Mouse (Mus musculus) hindbrain, postnatal 0 days (tissue): ENCODE results near the gene Sec23ip. TPM values are rescaled to one million over a fixed set of nuclear protein-coding genes. Genes with fewer than 3 reads are reported as not detected.

ENCODE experiments used
- ATAC-seq: fragments of 200-750 bp; cut with Nextera tagmentation; 2 replicates; pipeline ENCODE4 v1.8.0; 2017; ENCODE audit warnings: mild to moderate bottlenecking, moderate TSS enrichment, moderate library complexity
- DNase-seq: peaks from one replicate; pipeline ENCODE4 v3.0.0-alpha.2; 2015; ENCODE audit warnings: low spot score
- H3K27ac ChIP-seq: fragments of 300-500 bp; sonication (generic); 2 replicates; pipeline ENCODE4 v1.5.1; 2014; ENCODE audit warnings: mild to moderate bottlenecking
- H3K27me3 ChIP-seq: fragments of 300-500 bp; sonication (generic); 2 replicates; pipeline ENCODE4 v1.6.1; 2014; ENCODE audit warnings: low read length, mixed read lengths; ENCODE audit not compliant: insufficient read depth
- H3K36me3 ChIP-seq: fragments of 300-500 bp; sonication (generic); 2 replicates; pipeline ENCODE4 v1.6.1; 2014; ENCODE audit warnings: low read length, mixed read lengths; ENCODE audit not compliant: insufficient read depth
- H3K4me1 ChIP-seq: fragments of 300-500 bp; sonication (generic); 2 replicates; pipeline ENCODE4 v1.6.1; 2014; ENCODE audit warnings: antibody characterized with exemption, low read length, mixed read lengths; ENCODE audit not compliant: insufficient read depth
- H3K4me2 ChIP-seq: fragments of 300-500 bp; sonication (generic); 2 replicates; pipeline ENCODE4 v1.6.1; 2014; ENCODE audit warnings: low read depth, mild to moderate bottlenecking, low read length, moderate library complexity, mixed read lengths
- H3K4me3 ChIP-seq: fragments of 300-500 bp; sonication (generic); 2 replicates; pipeline ENCODE4 v1.5.1; 2014; ENCODE audit warnings: low read length
- H3K9ac ChIP-seq: fragments of 300-500 bp; sonication (generic); replicated peaks from 2 replicates; pipeline ENCODE4 v1.6.1; 2014; ENCODE audit warnings: mild to moderate bottlenecking, low read length, moderate library complexity, mixed read lengths
- H3K9me3 ChIP-seq: fragments of 300-500 bp; sonication (generic); 2 replicates; pipeline ENCODE4 v1.6.1; 2016; ENCODE audit warnings: low read length, mixed read lengths
- CTCF ChIP-seq: IDR thresholded peaks from 2 replicates; pipeline ENCODE4 v1.5.1; 2016; ENCODE audit warnings: antibody characterized with exemption, control low read depth, low read depth
- WGBS: fragments of 180-500 bp; shearing (Covaris S2); extraction: QIAGEN DNeasy Blood & Tissue Kit; methylation state at CpG from one replicate; pipeline ENCODE4 v1.1.7; 2014; 5-methylcytosine and 5-hydroxymethylcytosine counted together
- polyA plus RNA-seq: library from polyadenylated mRNA; unstranded; fragments of >200 nt; fragmentation: Nextera tagmentation; extraction: Ambion mirVana; gene quantifications from 2 replicates; pipeline ENCODE4 v1.2.1, GENCODE M21; 2015
- total RNA-seq: library from RNA; depleted of rRNA; stranded (reverse); fragments of >200 nt; gene quantifications from 2 replicates; pipeline ENCODE4 v1.2.3, GENCODE M21; 2014

Sec23ip gene
- total and polyA plus RNA-seq, 2 experiments from 2014 or later, result 18.7 to 24.6 TPM

- H3K27ac ChIP-seq, result no peak overlapping the region
- ATAC-seq (no peak), DNase-seq (peak; percentile 21)
- no peaks in the 10 kb centered on the region for H3K4me1 ChIP-seq
- H3K9me3 ChIP-seq, result no peaks in the 10 kb centered on the region
- H3K27me3 ChIP-seq, result no peaks in the 10 kb centered on the region
- no peak overlapping the region for H3K4me3 ChIP-seq
- H3K4me2 ChIP-seq, result no peak overlapping the region
- H3K36me3 ChIP-seq, result peaks cover 59% of the 10 kb centered on the region
- no peak for TF ChIP-seq CTCF
- no peak overlapping the region for H3K9ac ChIP-seq
Measured at GRCm38 (mm10) chr7:128766696-128767095, 22.0 kb downstream of the Sec23ip start.

GRCm38 (mm10) chr7:128777201-128777600 is 32.5 kb downstream of the Sec23ip start:
- DNase-seq (no peak), ATAC-seq (no peak)
- TF ChIP-seq CTCF, result no peak
- WGBS, result 92% methylated on average over 6 of the region's 6 CpGs
- Histone ChIP-seq H3K27ac (no peak overlapping the region), H3K4me2 (no peak overlapping the region), H3K9me3 (no peaks in the 10 kb centered on the region), H3K4me1 (no peaks in the 10 kb centered on the region), H3K9ac (no peak overlapping the region), H3K4me3 (no peak overlapping the region), H3K36me3 (peaks cover 59% of the 10 kb centered on the region), H3K27me3 (no peaks in the 10 kb centered on the region)

GRCm38 (mm10) chr7:128779305-128779704 is 34.6 kb downstream of the Sec23ip start:
- ATAC-seq (peak; percentile 74), DNase-seq (peak; percentile 95)
- Histone ChIP-seq H3K27ac (no peak overlapping the region), H3K4me1 (no peaks in the 10 kb centered on the region), H3K36me3 (peaks cover 49% of the 10 kb centered on the region), H3K4me2 (no peak overlapping the region), H3K27me3 (no peaks in the 10 kb centered on the region), H3K9me3 (no peaks in the 10 kb centered on the region), H3K4me3 (no peak overlapping the region), H3K9ac (no peak overlapping the region)
- TF ChIP-seq CTCF, result peak; percentile 94
- WGBS, result 35% methylated on average over 6 of the region's 6 CpGs

- peaks cover 40% of the 10 kb centered on the region for H3K36me3 ChIP-seq
- DNase-seq (no peak), ATAC-seq (no peak)
- 98% methylated on average over 3 of the region's 3 CpGs for WGBS
- H3K9me3 ChIP-seq, result no peaks in the 10 kb centered on the region
- no peak overlapping the region for H3K4me2 ChIP-seq
- H3K27ac ChIP-seq, result no peak overlapping the region
- H3K9ac ChIP-seq, result no peak overlapping the region
- H3K4me3 ChIP-seq, result no peak overlapping the region
- no peaks in the 10 kb centered on the region for H3K4me1 ChIP-seq
- no peak for TF ChIP-seq CTCF
- no peaks in the 10 kb centered on the region for H3K27me3 ChIP-seq
Measured at GRCm38 (mm10) chr7:128781846-128782245, 37.1 kb downstream of the Sec23ip start.

GRCm38 (mm10) chr7:128790045-128790444 is 45.3 kb downstream of the Sec23ip start:
- no peaks in the 10 kb centered on the region for H3K27me3 ChIP-seq
- H3K9me3 ChIP-seq, result no peaks in the 10 kb centered on the region
- H3K36me3 ChIP-seq, result peaks cover under 1% of the 10 kb centered on the region; the same call in 1 of the 2 replicates
- no peak overlapping the region for H3K27ac ChIP-seq
- no peak overlapping the region for H3K4me3 ChIP-seq
- 93% methylated on average over 4 of the region's 4 CpGs for WGBS
- no peaks in the 10 kb centered on the region for H3K4me1 ChIP-seq
- H3K9ac ChIP-seq, result no peak overlapping the region
- no peak for ATAC-seq
- DNase-seq, result no peak
- H3K4me2 ChIP-seq, result no peak overlapping the region
- TF ChIP-seq CTCF, result no peak

- H3K27me3 ChIP-seq, result no peaks in the 10 kb centered on the region
- WGBS, result 62% methylated on average over 4 of the region's 4 CpGs
Measured at GRCm38 (mm10) chr7:128793464-128793863, 48.7 kb downstream of the Sec23ip start.

GRCm38 (mm10) chr7:128824986-128825563 is 80.3 kb downstream of the Sec23ip start:
- Histone ChIP-seq H3K9me3 (no peaks in the 10 kb centered on the region), H3K27me3 (no peaks in the 10 kb centered on the region), H3K4me2 (no peak overlapping the region), H3K4me1 (no peaks in the 10 kb centered on the region), H3K27ac (no peak overlapping the region), H3K36me3 (no peaks in the 10 kb centered on the region), H3K9ac (no peak overlapping the region), H3K4me3 (no peak overlapping the region)
- 79% methylated on average over 5 of the region's 5 CpGs for WGBS
- no peak for DNase-seq
- no peak for TF ChIP-seq CTCF
- ATAC-seq, result no peak

More at GRCm38 (mm10) chr7:128793464-128793863, 48.7 kb downstream of the Sec23ip start:
- H3K4me1 ChIP-seq, result no peaks in the 10 kb centered on the region
- no peaks in the 10 kb centered on the region for H3K9me3 ChIP-seq
- no peak overlapping the region for H3K4me2 ChIP-seq
- ATAC-seq (no peak), DNase-seq (no peak)
- H3K4me3 ChIP-seq, result no peak overlapping the region
- no peak overlapping the region for H3K9ac ChIP-seq
- H3K27ac ChIP-seq, result no peak overlapping the region
- no peaks in the 10 kb centered on the region for H3K36me3 ChIP-seq
- TF ChIP-seq CTCF, result no peak
